Comparison of ENCODE assay signal across 12 mouse cellular contexts in genomic region chr17:84268450-84268849, GRCm38 (mm10).
DNase-seq lines count a peak whose midpoint lies in the region; ATAC-seq lines count a peak whose summit lies in the region.
"Had no signal": no experiment of that assay in that cellular context is flagged by ENCODE, and none has a peak within 500 bp of the region (broad histone marks: within the 10 kb centered on the region; RNA-seq: fewer than 3 reads in every experiment).

No protein-coding gene starts in this region.

- ATAC-seq in hindbrain, embryonic 12.5 days (ENCODE audit: low FRiP score): no peak
- ATAC-seq in hindbrain, embryonic 13.5 days (ENCODE audit: low FRiP score): no peak
- ATAC-seq in kidney, embryonic 15.5 days (replicated peaks; ENCODE audit: low FRiP score): no peak
- ATAC-seq in megakaryocyte progenitor cell, adult 5-6 weeks (replicated peaks; ENCODE audit: poor library complexity): peak; percentile 74
- ATAC-seq in forebrain, embryonic 14.5 days: no peak

- peak; percentile 68 to 84 for DNase-seq in heart, adult 18-20 months
- no peak for DNase-seq in right cerebral cortex, adult 18-20 months
- DNase-seq in forebrain, embryonic 14.5 days (ENCODE audit: low spot score): no peak
- no peak for DNase-seq in layer of hippocampus, postnatal 14 days (ENCODE audit: low spot score in 2 of 2)
- DNase-seq: B cell, adult 2 months; cerebellum, postnatal 10 days; gastrocnemius, postnatal 36 days had no signal

- H3K27ac ChIP-seq in hindbrain, embryonic 12.5 days: 0 out of 2 replicates have a peak overlapping the region, but pooled peaks have one; percentile 7
- no peak overlapping the region for H3K27ac ChIP-seq in hindbrain, embryonic 13.5 days
- peak overlapping the region; percentile 84 for H3K27ac ChIP-seq in kidney, embryonic 15.5 days
- no peak overlapping the region for H3K27ac ChIP-seq in forebrain, embryonic 14.5 days (ENCODE audit: low read depth, low read length)
- H3K27ac ChIP-seq: midbrain, embryonic 10.5 days had no signal

- no peak overlapping the region for H3K4me3 ChIP-seq in hindbrain, embryonic 12.5 days
- H3K4me3 ChIP-seq in hindbrain, embryonic 13.5 days: no peak overlapping the region
- no peak overlapping the region for H3K4me3 ChIP-seq in kidney, embryonic 15.5 days (replicated peaks)
- H3K4me3 ChIP-seq in forebrain, embryonic 14.5 days (ENCODE audit: low read depth, low read length): no peak overlapping the region
- H3K4me3 ChIP-seq: midbrain, embryonic 10.5 days had no signal

- H3K4me1 ChIP-seq in hindbrain, embryonic 12.5 days: no peaks in the 10 kb centered on the region
- H3K4me1 ChIP-seq in hindbrain, embryonic 13.5 days (replicated peaks): peaks cover 9% of the 10 kb centered on the region; the same call in 1 of the 2 replicates
- peaks cover 71% of the 10 kb centered on the region for H3K4me1 ChIP-seq in kidney, embryonic 15.5 days
- H3K4me1 ChIP-seq in forebrain, embryonic 14.5 days (ENCODE audit: control insufficient read depth, insufficient read depth, low read length): peaks cover 5% of the 10 kb centered on the region; the same call in 1 of the 2 replicates
- H3K4me1 ChIP-seq: midbrain, embryonic 10.5 days had no signal

- H3K4me2 ChIP-seq in hindbrain, embryonic 12.5 days (replicated peaks): no peak overlapping the region
- H3K4me2 ChIP-seq in hindbrain, embryonic 13.5 days: no peak overlapping the region
- H3K4me2 ChIP-seq in kidney, embryonic 15.5 days: no peak overlapping the region
- no peak overlapping the region for H3K4me2 ChIP-seq in forebrain, embryonic 14.5 days (ENCODE audit: low read length)

- H3K27me3 ChIP-seq in hindbrain, embryonic 12.5 days: no peaks in the 10 kb centered on the region
- no peaks in the 10 kb centered on the region for H3K27me3 ChIP-seq in hindbrain, embryonic 13.5 days
- H3K27me3 ChIP-seq in kidney, embryonic 15.5 days: no peaks in the 10 kb centered on the region
- no peaks in the 10 kb centered on the region for H3K27me3 ChIP-seq in forebrain, embryonic 14.5 days (replicated peaks; ENCODE audit: control insufficient read depth, insufficient read depth, low read length)

- no peaks in the 10 kb centered on the region for H3K9me3 ChIP-seq in hindbrain, embryonic 12.5 days (replicated peaks)
- H3K9me3 ChIP-seq in hindbrain, embryonic 13.5 days: no peaks in the 10 kb centered on the region
- no peaks in the 10 kb centered on the region for H3K9me3 ChIP-seq in kidney, embryonic 15.5 days (replicated peaks)
- H3K9me3 ChIP-seq in forebrain, embryonic 14.5 days (replicated peaks; ENCODE audit: control insufficient read depth, low read length): no peaks in the 10 kb centered on the region
- H3K9me3 ChIP-seq: midbrain, embryonic 10.5 days had no signal

- peaks cover 7% of the 10 kb centered on the region; the same call in 1 of the 2 replicates for H3K36me3 ChIP-seq in hindbrain, embryonic 12.5 days
- peaks cover 8% of the 10 kb centered on the region; the same call in 1 of the 2 replicates for H3K36me3 ChIP-seq in hindbrain, embryonic 13.5 days
- no peaks in the 10 kb centered on the region; the same call in 1 of the 2 replicates for H3K36me3 ChIP-seq in kidney, embryonic 15.5 days
- H3K36me3 ChIP-seq in forebrain, embryonic 14.5 days (ENCODE audit: control insufficient read depth, insufficient read depth, low read length): 0 out of 2 replicates have a peak, but pooled peaks cover 3% of the 10 kb centered on the region

- 82% methylated on average over 3 of the region's 3 CpGs for WGBS in hindbrain, embryonic 12.5 days
- 72% methylated on average over 3 of the region's 3 CpGs for WGBS in hindbrain, embryonic 13.5 days
- WGBS in kidney, embryonic 15.5 days: 51% methylated on average over 3 of the region's 3 CpGs
- WGBS in forebrain, embryonic 14.5 days: 85% methylated on average over 3 of the region's 3 CpGs

- no peak overlapping the region for H3K9ac ChIP-seq in hindbrain, embryonic 12.5 days
- H3K9ac ChIP-seq in hindbrain, embryonic 13.5 days: no peak overlapping the region
- H3K9ac ChIP-seq in kidney, embryonic 15.5 days: no peak overlapping the region
- no peak overlapping the region for H3K9ac ChIP-seq in forebrain, embryonic 14.5 days (ENCODE audit: low read length)

Comparison
In these comparisons a context has a peak if more than half of its experiments do, and no peak if none do; other contexts are left out.
1. H3K27ac ChIP-seq: peak in hindbrain, embryonic 12.5 days (single experiment) and kidney, embryonic 15.5 days (single experiment); none in hindbrain, embryonic 13.5 days (single experiment) and forebrain, embryonic 14.5 days (single experiment).
2. DNase-seq: peak in heart, adult 18-20 months (2 of 2); none in right cerebral cortex, adult 18-20 months (single experiment), forebrain, embryonic 14.5 days (single experiment) and layer of hippocampus, postnatal 14 days (0 of 2).